Mouse (Mus musculus) bone marrow macrophage, adult 2 months (primary cell): ENCODE data around the gene Ulk4.

ENCODE experiments used
- CTCF ChIP-seq: IDR thresholded peaks from 2 replicates; pipeline ENCODE4 v1.5.1; 2012; ENCODE audit warnings: low read depth, mild to moderate bottlenecking, low read length, moderate library complexity
- POLR2A ChIP-seq: IDR thresholded peaks from 2 replicates; pipeline ENCODE4 v1.6.1; 2012; ENCODE audit warnings: mild to moderate bottlenecking, low read depth, low read length, borderline replicate concordance

DNA sequence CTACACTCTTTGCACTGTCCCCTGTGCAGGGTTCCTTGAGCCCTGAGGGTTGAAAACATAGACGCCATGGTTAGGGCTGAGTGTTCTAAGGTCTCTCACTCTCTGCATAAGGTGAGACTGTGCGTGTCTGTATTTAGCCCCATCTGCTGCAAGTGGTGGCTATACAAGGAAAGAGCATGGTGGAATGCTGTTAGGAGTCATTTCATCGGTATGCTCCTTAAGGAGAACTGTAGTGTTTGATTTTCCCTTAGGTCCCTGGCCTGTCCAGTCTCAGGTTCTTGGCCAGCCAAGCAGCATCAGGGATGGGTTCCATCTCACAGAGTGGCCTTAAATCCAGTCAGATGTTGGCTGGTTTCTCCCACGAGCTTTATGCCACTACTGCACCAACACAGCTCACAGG, 362.6 kb downstream of the Ulk4 start:
- no peak for TF ChIP-seq CTCF
- TF ChIP-seq POLR2A = no peak
